Mouse (Mus musculus) midbrain, embryonic 15.5 days (tissue): Measurements from ENCODE around the gene Adamts16. TPM values are rescaled to one million over a fixed set of nuclear protein-coding genes. Genes with fewer than 3 reads are reported as not detected.

Source experiments
- ATAC-seq: fragments of 200-750 bp; cut with Nextera tagmentation; replicated peaks from 2 replicates; pipeline ENCODE4 v1.8.0; 2017; ENCODE audit warnings: moderate TSS enrichment
- H3K27ac ChIP-seq: fragments of 300-500 bp; sonication (generic); 2 replicates; pipeline ENCODE4 v1.5.1; 2015; ENCODE audit warnings: mild to moderate bottlenecking, inconsistent platforms
- H3K27me3 ChIP-seq: fragments of 300-500 bp; sonication (generic); replicated peaks from 2 replicates; pipeline ENCODE4 v1.6.1; 2015; ENCODE audit warnings: inconsistent platforms
- H3K36me3 ChIP-seq: fragments of 300-500 bp; sonication (generic); replicated peaks from 2 replicates; pipeline ENCODE4 v1.6.1; 2015; ENCODE audit warnings: inconsistent platforms
- H3K4me1 ChIP-seq: fragments of 300-500 bp; sonication (generic); 2 replicates; pipeline ENCODE4 v1.6.1; 2015; ENCODE audit warnings: inconsistent platforms
- H3K4me2 ChIP-seq: fragments of 300-500 bp; sonication (generic); 2 replicates; pipeline ENCODE4 v1.6.1; 2015; ENCODE audit warnings: inconsistent platforms, mild to moderate bottlenecking, moderate library complexity
- H3K4me3 ChIP-seq: fragments of 300-500 bp; sonication (generic); 2 replicates; pipeline ENCODE4 v1.5.1; 2015; ENCODE audit warnings: mild to moderate bottlenecking, inconsistent platforms
- H3K9ac ChIP-seq: fragments of 300-500 bp; sonication (generic); 2 replicates; pipeline ENCODE4 v1.6.1; 2015; ENCODE audit warnings: mild to moderate bottlenecking, inconsistent platforms
- H3K9me3 ChIP-seq: fragments of 300-500 bp; sonication (generic); 2 replicates; pipeline ENCODE4 v1.6.1; 2016; ENCODE audit warnings: inconsistent platforms
- WGBS: fragments of 180-500 bp; shearing (Covaris S2); methylation state at CpG from one replicate; pipeline ENCODE4 v1.1.7; 2015; ENCODE audit warnings: mixed read lengths; 5-methylcytosine and 5-hydroxymethylcytosine counted together
- polyA plus RNA-seq: library from polyadenylated mRNA; unstranded; fragments of >200 nt; fragmentation: Nextera tagmentation; extraction: Ambion mirVana; gene quantifications from 2 replicates; pipeline ENCODE4 v1.2.1, GENCODE M21; 2015

Adamts16 gene
- polyA plus RNA-seq, 1 experiment from 2014 or later = 2.4 TPM

- Histone ChIP-seq H3K4me2 (no peak overlapping the region), H3K4me1 (no peaks in the 10 kb centered on the region), H3K36me3 (no peaks in the 10 kb centered on the region), H3K9ac (no peak overlapping the region), H3K4me3 (no peak overlapping the region), H3K27ac (no peak overlapping the region), H3K9me3 (no peaks in the 10 kb centered on the region), H3K27me3 (no peaks in the 10 kb centered on the region)
- 0 out of 2 replicates have a peak, but pooled peaks have one; percentile 50 for ATAC-seq
- WGBS = 56% methylated on average over 7 of the region's 7 CpGs
Measured at GRCm38 (mm10) chr13:70684976-70685609, 156.5 kb downstream of the Adamts16 start.

DNA sequence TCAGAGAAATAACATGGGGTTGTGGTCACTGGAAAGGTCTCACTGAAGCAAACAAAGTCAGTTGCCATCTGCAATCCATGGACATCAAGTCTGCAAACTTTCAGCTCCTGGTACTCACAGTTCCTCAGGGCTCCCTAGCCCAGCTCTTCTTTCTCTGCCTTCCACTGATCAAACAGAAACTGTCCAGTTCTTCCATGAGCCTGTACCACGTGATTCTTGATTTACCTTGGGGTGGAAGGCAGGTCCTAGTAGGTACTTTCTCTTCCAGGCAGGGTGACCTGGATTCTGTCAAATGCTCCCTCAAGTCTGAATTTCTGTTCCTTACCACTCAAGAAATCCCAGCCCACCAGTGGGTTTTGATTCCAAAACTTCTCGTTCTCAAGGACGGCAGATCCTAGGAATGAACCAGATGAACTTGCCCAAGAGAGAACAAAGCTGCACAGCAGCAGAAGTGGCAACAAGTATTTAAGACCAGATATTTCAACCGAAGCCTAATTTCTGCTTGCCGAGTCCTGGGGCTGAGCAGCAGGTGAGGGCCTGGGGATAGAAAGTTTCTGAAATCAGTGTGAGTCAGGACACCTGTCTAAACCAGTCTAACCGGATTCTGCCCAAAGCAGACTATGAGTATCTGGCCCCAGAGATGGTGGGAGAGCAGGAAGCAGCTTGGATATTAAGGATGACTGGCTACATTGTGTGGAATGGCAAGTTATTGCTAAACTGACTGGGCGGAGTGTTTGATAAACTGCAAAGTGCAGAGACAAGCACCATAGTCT lies 160.0 kb downstream of the Adamts16 start:
- Histone ChIP-seq H3K27me3 (no peaks in the 10 kb centered on the region), H3K27ac (no peak overlapping the region), H3K4me3 (no peak overlapping the region), H3K36me3 (no peaks in the 10 kb centered on the region), H3K4me1 (no peaks in the 10 kb centered on the region), H3K9ac (no peak overlapping the region), H3K9me3 (no peaks in the 10 kb centered on the region), H3K4me2 (no peak overlapping the region)
- WGBS = 87% methylated on average over 7 of the region's 7 CpGs
- no peak for ATAC-seq

GRCm38 (mm10) chr13:70680316-70680715 lies 161.3 kb downstream of the Adamts16 start:
- Histone ChIP-seq H3K4me1 (no peaks in the 10 kb centered on the region), H3K36me3 (no peaks in the 10 kb centered on the region), H3K4me3 (no peak overlapping the region), H3K9me3 (no peaks in the 10 kb centered on the region), H3K27ac (no peak overlapping the region), H3K9ac (no peak overlapping the region), H3K4me2 (no peak overlapping the region), H3K27me3 (no peaks in the 10 kb centered on the region)
- no peak for ATAC-seq
- WGBS = 89% methylated on average over 3 of the region's 3 CpGs

Other genes with a start within 250 kb of the Adamts16 start
- gene Ice1, start 204.2 kb downstream of the Adamts16 start, polyA plus RNA-seq = 36.5 and 40.1 TPM in 2 replicates